Mouse (Mus musculus) brain, embryonic 14.5 days (tissue): Measurements from ENCODE around the gene Ddx31.

Experiments used
- CTCF ChIP-seq: fragments of 200-500 bp; IDR thresholded peaks from 2 replicates; pipeline ENCODE4 v1.5.1; 2012; ENCODE audit warnings: inconsistent platforms, mild to moderate bottlenecking, moderate library complexity, borderline replicate concordance; ENCODE audit not compliant: insufficient read depth, insufficient read length; ENCODE audit errors: extremely low read depth
- POLR2A ChIP-seq: fragments of 200-500 bp; IDR thresholded peaks from 2 replicates; pipeline ENCODE4 v1.6.1; 2012; ENCODE audit warnings: mild to moderate bottlenecking, inconsistent platforms, borderline replicate concordance; ENCODE audit not compliant: poor library complexity, insufficient read depth, insufficient read length, severe bottlenecking; ENCODE audit errors: extremely low read depth

- TF ChIP-seq POLR2A (no peak), CTCF (no peak)
Observed at GRCm38 (mm10) chr2:28796298-28796697, 43.9 kb upstream of the Ddx31 start.
